Mouse (Mus musculus): ENCODE data around the gene Hnrnpu. TPM values are rescaled to one million over a fixed set of nuclear protein-coding genes. Genes with fewer than 3 reads are reported as not detected.

The Hnrnpu gene
- 422 and 473 TPM in 2 replicates for polyA plus RNA-seq (2012; rRNA removed)

GRCm38 (mm10) chr1:178337551-178338317, at the start of gene Hnrnpu:
TSS of gene Hnrnpu (minus strand) at chr1:178337797.

DNA sequence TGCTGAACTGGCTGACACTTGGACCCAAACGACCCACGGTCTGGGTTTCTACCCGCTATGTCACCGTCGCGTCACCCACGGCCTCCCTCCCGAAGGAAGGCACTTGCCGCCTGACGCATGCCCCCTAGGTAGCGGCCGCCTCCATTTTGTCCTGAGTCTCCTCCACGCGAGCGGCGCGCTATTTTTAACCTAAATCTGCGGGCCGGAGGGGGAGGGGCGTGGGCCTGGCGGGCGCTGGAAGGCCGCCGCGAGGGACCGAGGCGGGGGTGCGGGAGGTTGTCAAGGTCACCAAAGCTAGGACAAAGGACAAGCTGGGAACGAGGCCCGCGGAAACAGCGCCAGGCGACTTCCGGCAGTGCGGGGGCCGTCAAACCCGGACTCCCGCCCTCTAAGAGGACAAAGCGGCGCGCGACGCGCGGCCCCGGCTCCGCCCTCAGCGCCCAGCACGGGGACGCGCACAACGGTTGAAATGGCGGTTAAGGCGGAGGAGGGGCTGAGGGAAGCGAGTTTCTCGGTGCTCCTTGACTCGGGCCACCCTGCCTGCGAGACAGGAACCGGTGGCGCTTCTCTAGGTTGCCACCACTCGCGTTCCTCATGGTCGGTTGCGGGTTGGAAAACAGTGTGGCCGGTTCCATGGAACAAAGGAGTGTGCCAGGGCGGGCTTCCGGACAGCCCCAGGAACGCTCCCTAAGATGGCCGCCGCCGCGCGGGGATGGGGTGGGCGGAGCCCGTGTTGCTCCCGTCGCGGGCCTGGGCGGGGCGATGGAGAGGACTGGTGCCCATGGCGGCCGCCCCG, 19.0 kb downstream of the Hnrnpu start, which contains the start of gene Cox20:
Gene Cox20 (plus strand): TSS at position 742 of the 796 bp plus-strand sequence.

Other genes with a start within 250 kb of the Hnrnpu start
- 12.4 and 12.8 TPM in 2 replicates for gene Desi2, start 150.4 kb downstream of the Hnrnpu start, polyA plus RNA-seq (2012; rRNA removed)
- 102 and 115 TPM in 2 replicates for gene Cox20, start 18.7 kb downstream of the Hnrnpu start, polyA plus RNA-seq (2012; rRNA removed)
- 3.5 and 3.7 TPM in 2 replicates for gene Efcab2, start 68.3 kb upstream of the Hnrnpu start, polyA plus RNA-seq (2012; rRNA removed)
- gene Kif26b, start 191.3 kb upstream of the Hnrnpu start, polyA plus RNA-seq (2012; rRNA removed), result 8.1 and 11.7 TPM in 2 replicates

All from central nervous system, embryonic 14 days (tissue).